Mouse (Mus musculus) myocyte (in vitro differentiated cells): ENCODE measurements around the gene Syt1. TPM values are rescaled to one million over a fixed set of nuclear protein-coding genes. Genes with fewer than 3 reads are reported as not detected.

Experiments used
- H3K27me3 ChIP-seq: one replicate; pipeline ENCODE4 v1.6.1; 2011; ENCODE audit not compliant: control insufficient read depth, insufficient read depth, insufficient read length
- H3K36me3 ChIP-seq: one replicate; pipeline ENCODE4 v1.6.1; 2011; ENCODE audit not compliant: control insufficient read depth, insufficient read depth
- H3K4me2 ChIP-seq: one replicate; pipeline ENCODE4 v1.6.1; 2011; ENCODE audit warnings: low read depth, control low read depth
- H3K4me3 ChIP-seq: one replicate; pipeline ENCODE4 v1.5.1; 2011; ENCODE audit warnings: mild to moderate bottlenecking, control low read depth, moderate library complexity
- H3K79me2 ChIP-seq: one replicate; pipeline ENCODE4 v1.6.1; 2011; ENCODE audit not compliant: control insufficient read depth, insufficient read depth
- H3ac ChIP-seq: one replicate; pipeline ENCODE4 v1.6.1; 2011; ENCODE audit not compliant: control insufficient read depth, insufficient read length
- CEBPB ChIP-seq: IDR thresholded peaks from 2 replicates; pipeline ENCODE4 v1.6.1; 2011; ENCODE audit warnings: mild to moderate bottlenecking, moderate library complexity; ENCODE audit not compliant: poor library complexity, insufficient read depth, severe bottlenecking
- E2F4 ChIP-seq: IDR thresholded peaks from one replicate; pipeline ENCODE4 v1.6.1; 2011; ENCODE audit warnings: mild to moderate bottlenecking, control low read depth, moderate library complexity; ENCODE audit not compliant: insufficient read depth
- MAX ChIP-seq: IDR thresholded peaks from one replicate; pipeline ENCODE4 v1.6.1; 2011; ENCODE audit warnings: low read depth, mild to moderate bottlenecking, control low read depth
- MYOD1 ChIP-seq, 3 experiments: IDR thresholded peaks; one replicate each; pipeline ENCODE4 v1.6.1; 2011; ENCODE audit warnings: control low read depth in 2 of 3, low read depth in 2 of 3, mild to moderate bottlenecking in 2 of 3, moderate library complexity in 1 of 3; ENCODE audit not compliant: insufficient read length in 2 of 3, control insufficient read depth in 1 of 3
- MYOG ChIP-seq, 3 experiments: IDR thresholded peaks; one replicate each; pipeline ENCODE4 v1.6.1; 2011; ENCODE audit warnings: control low read depth in 2 of 3, low read depth in 2 of 3, mild to moderate bottlenecking in 2 of 3; ENCODE audit not compliant: insufficient read length in 2 of 3, control insufficient read depth in 1 of 3, insufficient read depth in 1 of 3
- POLR2A ChIP-seq: IDR thresholded peaks from one replicate; pipeline ENCODE4 v1.6.1; 2011; ENCODE audit warnings: low read depth, mild to moderate bottlenecking, control low read depth, moderate library complexity; ENCODE audit not compliant: insufficient read length
- POLR2AphosphoS2 ChIP-seq: IDR thresholded peaks from one replicate; pipeline ENCODE4 v1.6.1; 2011; ENCODE audit warnings: low read depth, control low read depth; ENCODE audit not compliant: insufficient read length
- REST ChIP-seq: IDR thresholded peaks from one replicate; pipeline ENCODE4 v1.6.1; 2011; ENCODE audit warnings: mild to moderate bottlenecking, control low read depth, moderate library complexity; ENCODE audit not compliant: insufficient read depth, insufficient read length
- SRF ChIP-seq: IDR thresholded peaks from one replicate; pipeline ENCODE4 v1.6.1; 2011; ENCODE audit warnings: low read depth; ENCODE audit not compliant: control insufficient read depth, insufficient read length
- TCF12 ChIP-seq: IDR thresholded peaks from one replicate; pipeline ENCODE4 v1.6.1; 2011; ENCODE audit warnings: mild to moderate bottlenecking, control low read depth; ENCODE audit not compliant: poor library complexity, insufficient read depth, severe bottlenecking
- TCF3 ChIP-seq: IDR thresholded peaks from one replicate; pipeline ENCODE4 v1.6.1; 2011; ENCODE audit warnings: low read depth, control low read depth; ENCODE audit not compliant: insufficient read length
- USF1 ChIP-seq: IDR thresholded peaks from one replicate; pipeline ENCODE4 v1.6.1; 2011; ENCODE audit warnings: low read depth, mild to moderate bottlenecking, control low read depth, moderate library complexity
- polyA plus RNA-seq: library from polyadenylated mRNA; unstranded; fragments of >200 nt; fragmentation: generic; extraction: Trizol; gene quantifications from one replicate; pipeline ENCODE4 v1.2.1, GENCODE M21; 2012; ENCODE audit warnings: missing spikeins

The Syt1 gene
- polyA plus RNA-seq, 1 experiment = 0.06 TPM

DNA sequence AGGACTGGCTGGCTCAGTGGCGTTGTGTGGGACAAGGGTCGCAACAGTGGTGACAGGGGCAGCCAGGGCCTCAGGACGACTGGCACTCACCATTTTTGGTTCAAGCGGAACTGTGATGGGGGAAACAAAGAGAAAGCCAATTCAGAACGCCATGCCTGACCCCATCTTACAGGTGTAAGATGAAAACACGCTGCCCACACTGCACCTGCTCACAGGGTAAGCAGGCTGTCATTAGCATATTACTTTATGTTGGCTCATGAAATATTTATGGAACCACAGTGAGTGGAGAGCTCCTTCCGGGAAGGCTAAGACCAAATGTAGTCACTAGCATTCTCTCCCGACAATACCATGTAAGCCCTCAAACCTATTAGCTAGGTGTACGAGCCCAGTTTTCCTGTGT is 319.8 kb downstream of the Syt1 start:
- H3ac ChIP-seq = no peak overlapping the region
- TF ChIP-seq SRF = no peak
- TF ChIP-seq POLR2AphosphoS2 = no peak
- TF ChIP-seq TCF3 = no peak
- no peaks in the 10 kb centered on the region for H3K27me3 ChIP-seq
- no peaks in the 10 kb centered on the region for H3K36me3 ChIP-seq
- H3K4me3 ChIP-seq = no peak overlapping the region
- H3K4me2 ChIP-seq = no peak overlapping the region
- H3K79me2 ChIP-seq = no peaks in the 10 kb centered on the region

DNA sequence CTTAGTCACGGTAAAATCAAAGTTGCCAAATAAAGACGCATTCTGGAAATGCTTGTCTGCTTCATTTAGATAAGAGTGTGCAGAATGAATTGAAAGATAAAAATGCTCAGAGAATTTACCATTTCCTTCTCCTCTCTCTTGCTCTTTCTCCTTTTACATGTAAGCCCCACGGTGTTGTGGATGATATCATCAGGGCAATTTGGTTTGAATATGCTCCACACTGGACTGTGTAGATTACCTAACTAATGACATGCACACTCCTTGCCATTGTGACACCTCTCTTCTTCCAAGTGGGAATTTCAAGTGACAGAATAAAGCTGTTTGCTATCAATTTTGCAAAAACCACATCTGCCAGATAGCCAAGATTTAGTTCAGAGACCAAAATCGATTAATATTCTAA is 324.1 kb downstream of the Syt1 start:
- H3K27me3 ChIP-seq = no peaks in the 10 kb centered on the region

DNA sequence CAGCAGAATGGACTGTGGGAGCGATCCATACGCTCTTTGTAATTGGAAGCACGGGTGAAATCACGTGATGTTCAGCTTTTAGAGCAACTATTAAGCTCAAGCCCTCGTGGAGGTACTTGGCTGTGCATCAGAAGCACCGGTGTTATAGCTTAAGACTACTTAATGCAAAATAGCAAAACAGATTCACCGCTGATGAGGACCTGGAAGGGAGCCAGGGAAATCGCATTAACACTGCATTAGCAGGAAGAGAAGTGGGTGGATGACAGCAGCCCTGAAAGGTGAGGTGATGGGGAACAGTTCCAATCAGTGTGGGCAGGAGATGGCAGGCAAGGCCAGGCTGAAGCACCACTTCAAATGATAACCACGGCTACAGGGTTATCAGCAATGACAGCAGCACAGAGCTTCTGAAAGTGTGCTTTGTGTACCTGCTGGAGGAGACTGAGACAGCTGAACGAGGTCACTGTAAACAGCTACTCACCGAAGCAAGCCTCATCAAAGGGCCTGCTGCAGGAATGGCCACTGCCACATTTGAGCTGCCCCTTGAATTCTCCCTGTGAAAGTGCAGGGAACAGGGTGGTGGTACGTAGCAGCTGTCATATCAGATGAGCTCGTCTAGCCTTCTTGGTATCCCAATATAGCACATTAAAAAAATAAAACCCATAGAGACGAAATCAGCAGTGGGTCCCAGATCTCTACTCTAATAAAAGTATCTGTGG is 330.9 kb downstream of the Syt1 start:
- TF ChIP-seq POLR2A (no peak), POLR2AphosphoS2 (no peak), MAX (no peak)
- no peak overlapping the region for H3K4me3 ChIP-seq
- no peaks in the 10 kb centered on the region for H3K79me2 ChIP-seq
- no peaks in the 10 kb centered on the region for H3K36me3 ChIP-seq
- H3ac ChIP-seq = no peak overlapping the region
- no peaks in the 10 kb centered on the region for H3K27me3 ChIP-seq
- no peak overlapping the region for H3K4me2 ChIP-seq

More for the DNA sequence above, 324.1 kb downstream of the Syt1 start:
- no peak overlapping the region for H3K4me3 ChIP-seq
- no peak overlapping the region for H3K4me2 ChIP-seq
- no peaks in the 10 kb centered on the region for H3K79me2 ChIP-seq
- no peak overlapping the region for H3ac ChIP-seq
- no peak for TF ChIP-seq POLR2AphosphoS2
- no peak for TF ChIP-seq MYOG (IDR thresholded peaks at IDR 0.05; ENCODE audit: control insufficient read depth in 1 of 3, insufficient read depth in 1 of 3, insufficient read length in 2 of 3, low read depth in 2 of 3)
- no peak for TF ChIP-seq TCF3
- TF ChIP-seq POLR2A = no peak
- TF ChIP-seq E2F4 = no peak
- TF ChIP-seq MAX = no peak
- TF ChIP-seq REST = no peak
- no peak for TF ChIP-seq MYOD1 (IDR thresholded peaks at IDR 0.05; ENCODE audit: control insufficient read depth in 1 of 3, insufficient read length in 2 of 3, low read depth in 2 of 3)
- TF ChIP-seq TCF12 = no peak
- TF ChIP-seq USF1 = no peak
- TF ChIP-seq SRF = no peak
- TF ChIP-seq CEBPB = no peak
- H3K36me3 ChIP-seq = no peaks in the 10 kb centered on the region

DNA sequence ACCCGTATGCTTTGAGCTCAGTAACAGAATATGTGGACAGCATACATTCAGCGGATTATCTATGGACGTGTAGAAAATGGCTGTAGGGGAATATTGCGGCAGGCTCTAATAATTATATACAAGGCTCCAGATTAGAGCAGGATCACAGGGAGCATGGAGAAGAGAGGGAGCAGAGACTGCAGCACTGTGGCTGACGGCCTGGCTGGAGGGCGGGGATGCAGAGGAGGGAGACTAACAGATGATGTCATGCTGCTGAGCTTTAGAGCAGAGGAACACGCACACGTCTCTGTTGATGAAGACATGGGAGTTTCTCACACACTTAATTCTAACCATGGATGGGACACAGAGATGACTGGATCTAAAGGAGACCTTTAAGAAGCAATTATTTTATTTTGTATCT is 333.7 kb downstream of the Syt1 start:
- Histone ChIP-seq H3K36me3 (no peaks in the 10 kb centered on the region), H3ac (no peak overlapping the region), H3K4me3 (no peak overlapping the region), H3K79me2 (no peaks in the 10 kb centered on the region), H3K27me3 (no peaks in the 10 kb centered on the region), H3K4me2 (no peak overlapping the region)
- TF ChIP-seq REST (no peak), TCF3 (no peak), MAX (no peak), CEBPB (no peak)

- Histone ChIP-seq H3K36me3 (no peaks in the 10 kb centered on the region), H3ac (no peak overlapping the region), H3K27me3 (no peaks in the 10 kb centered on the region), H3K4me3 (no peak overlapping the region), H3K4me2 (no peak overlapping the region), H3K79me2 (no peaks in the 10 kb centered on the region)
- TF ChIP-seq TCF3 = no peak
- no peak for TF ChIP-seq E2F4
- TF ChIP-seq MYOG (IDR thresholded peaks at IDR 0.05; ENCODE audit: control insufficient read depth in 1 of 3, insufficient read depth in 1 of 3, insufficient read length in 2 of 3, low read depth in 2 of 3) = no peak
- no peak for TF ChIP-seq USF1
- TF ChIP-seq POLR2AphosphoS2 = no peak
- no peak for TF ChIP-seq MAX
- no peak for TF ChIP-seq POLR2A
- TF ChIP-seq TCF12 = no peak
Observed at GRCm38 (mm10) chr10:108668944-108669343, 341.8 kb downstream of the Syt1 start.

GRCm38 (mm10) chr10:108660295-108660694 is 350.5 kb downstream of the Syt1 start:
- Histone ChIP-seq H3K36me3 (no peaks in the 10 kb centered on the region), H3K79me2 (no peaks in the 10 kb centered on the region), H3K4me2 (no peak overlapping the region), H3K4me3 (no peak overlapping the region), H3K27me3 (no peaks in the 10 kb centered on the region), H3ac (no peak overlapping the region)
- TF ChIP-seq E2F4 (no peak), USF1 (no peak), TCF12 (no peak), TCF3 (no peak), POLR2AphosphoS2 (no peak), MYOD1 (IDR thresholded peaks at IDR 0.05; ENCODE audit: control insufficient read depth in 1 of 3, insufficient read length in 2 of 3, low read depth in 2 of 3) (no peak), CEBPB (no peak), MYOG (IDR thresholded peaks at IDR 0.05; ENCODE audit: control insufficient read depth in 1 of 3, insufficient read depth in 1 of 3, insufficient read length in 2 of 3, low read depth in 2 of 3) (no peak)
